Mouse (Mus musculus) gastrocnemius, postnatal 25 days (tissue): ENCODE measurements around the gene Oxct2a. TPM values are rescaled to one million over a fixed set of nuclear protein-coding genes. Genes with fewer than 3 reads are reported as not detected.

ENCODE experiments used
- total RNA-seq, 2 experiments: library from RNA; stranded (reverse); gene quantifications; 1 replicate in 1 of 2; 2 replicates in 1 of 2; pipeline ENCODE4 v1.2.3; 2021

The Oxct2a gene
- total RNA-seq, 2 experiments from 2014 or later = 0.16 TPM; not detected in 1

Other genes with a start within 250 kb of the Oxct2a start
- gene Bmp8b, start 218.5 kb downstream of the Oxct2a start, total RNA-seq = not detected
- gene Oxct2b, start 207.4 kb downstream of the Oxct2a start, total RNA-seq = not detected
- 10 to 100 TPM; 16.8 to 17.6 TPM for gene Ppie, start 183.7 kb downstream of the Oxct2a start, total RNA-seq
- under 1 TPM in 1 of 2 experiments, not detected in 1; 0.36 TPM for gene Hpcal4, start 140.4 kb downstream of the Oxct2a start, total RNA-seq
- gene Nt5c1a, start 122.1 kb downstream of the Oxct2a start, total RNA-seq = 10 to 100 TPM; 19.6 to 32.5 TPM
- gene Heyl, start 90.1 kb downstream of the Oxct2a start, total RNA-seq = 1 to 10 TPM; 6.7 to 7.4 TPM
- gene Pabpc4, start 61.3 kb downstream of the Oxct2a start, total RNA-seq = 100 to 1,000 TPM; 278 to 325 TPM
- gene Bmp8a, start 19.6 kb upstream of the Oxct2a start, total RNA-seq = under 1 TPM; 0.35 to 0.36 TPM